Comparison of ENCODE assay signal across 29 mouse cellular contexts in genomic region chr19:57988559-57989093, GRCm38 (mm10).
DNase-seq lines count a peak whose midpoint lies in the region; ATAC-seq and TF ChIP-seq lines count a peak whose summit lies in the region.
"Had no signal": no experiment of that assay in that cellular context is flagged by ENCODE, and none has a peak within 500 bp of the region (broad histone marks: within the 10 kb centered on the region; RNA-seq: fewer than 3 reads in every experiment).

No protein-coding gene starts in this region.

- H3K4me3 ChIP-seq in forebrain, embryonic 12.5 days (replicated peaks), result no peak overlapping the region
- H3K4me3 ChIP-seq in forebrain, embryonic 11.5 days (ENCODE audit: low read depth, low read length), result no peak overlapping the region
- no peak overlapping the region for H3K4me3 ChIP-seq in kidney, postnatal 0 days (replicated peaks; ENCODE audit: low read depth, low read length)
- no peak overlapping the region for H3K4me3 ChIP-seq in embryonic facial prominence, embryonic 10.5 days
- H3K4me3 ChIP-seq: embryonic facial prominence, embryonic 13.5 days; erythroblast, embryonic 14.5 days; limb, embryonic 13.5 days; lung, embryonic 15.5 days; neural tube, embryonic 12.5 days had no signal

- no peak overlapping the region for H3K4me2 ChIP-seq in forebrain, embryonic 12.5 days
- no peak overlapping the region for H3K4me2 ChIP-seq in forebrain, embryonic 11.5 days (ENCODE audit: low read depth, low read length, severe bottlenecking)
- H3K4me2 ChIP-seq in kidney, postnatal 0 days (ENCODE audit: low read length), result no peak overlapping the region
- H3K4me2 ChIP-seq: embryonic facial prominence, embryonic 13.5 days; heart, embryonic 11.5 days; hindbrain, embryonic 14.5 days; limb, embryonic 13.5 days; liver, embryonic 11.5 days; lung, embryonic 15.5 days; midbrain, embryonic 11.5 days; neural tube, embryonic 12.5 days had no signal

- no peak overlapping the region for H3K9ac ChIP-seq in forebrain, embryonic 12.5 days
- no peak overlapping the region for H3K9ac ChIP-seq in forebrain, embryonic 11.5 days (ENCODE audit: low read length)
- H3K9ac ChIP-seq in kidney, postnatal 0 days (ENCODE audit: low read depth, low read length), result no peak overlapping the region
- H3K9ac ChIP-seq: embryonic facial prominence, embryonic 13.5 days; hindbrain, embryonic 14.5 days; limb, embryonic 13.5 days; lung, embryonic 15.5 days; neural tube, embryonic 12.5 days had no signal

- DNase-seq in forebrain, embryonic 11.5 days (ENCODE audit: low spot score), result no peak
- DNase-seq in kidney, postnatal 0 days (ENCODE audit: low spot score), result peak; percentile 88
- no peak for DNase-seq in kidney, adult 11 months
- DNase-seq in brain, adult 2 months (ENCODE audit: low read depth, low spot score), result peak; percentile 61
- peak; percentile 14 for DNase-seq in embryonic facial prominence, embryonic 10.5 days (ENCODE audit: low spot score)
- DNase-seq in spleen, adult 18-20 months, result no peak
- DNase-seq: adrenal gland, postnatal 14 days; cerebellum, adult 18-20 months; cerebellum, postnatal 10 days; gastrocnemius, postnatal 25 days; heart, adult 18-20 months; heart, postnatal 4 days; layer of hippocampus, postnatal 36 days; lung, postnatal 36 days; right cerebral cortex, postnatal 4 days; thymus, postnatal 4 days had no signal

- no peaks in the 10 kb centered on the region for H3K36me3 ChIP-seq in forebrain, embryonic 12.5 days (replicated peaks)
- H3K36me3 ChIP-seq in forebrain, embryonic 11.5 days (ENCODE audit: control insufficient read depth, insufficient read depth, low read length), result no peaks in the 10 kb centered on the region
- H3K36me3 ChIP-seq in kidney, postnatal 0 days (ENCODE audit: insufficient read depth, low read length), result no peaks in the 10 kb centered on the region
- H3K36me3 ChIP-seq in embryonic facial prominence, embryonic 10.5 days (replicated peaks), result peaks cover 4% of the 10 kb centered on the region
- H3K36me3 ChIP-seq: embryonic facial prominence, embryonic 13.5 days; lung, embryonic 15.5 days; neural tube, embryonic 12.5 days had no signal

- no peak for TF ChIP-seq CTCF in kidney, postnatal 0 days (IDR thresholded peaks at IDR 0.05; ENCODE audit: low read depth)

- no peak for ATAC-seq in forebrain, embryonic 12.5 days (ENCODE audit: low FRiP score)
- ATAC-seq in forebrain, embryonic 11.5 days (replicated peaks; ENCODE audit: low FRiP score), result no peak
- no peak for ATAC-seq in kidney, postnatal 0 days (replicated peaks; ENCODE audit: low FRiP score, low read depth)
- ATAC-seq: CD4-positive, CD25-positive, alpha-beta regulatory T cell, adult 4 months; intestine, postnatal 0 days; midbrain, embryonic 16.5 days had no signal

- H3K27me3 ChIP-seq in forebrain, embryonic 12.5 days, result no peaks in the 10 kb centered on the region
- H3K27me3 ChIP-seq in forebrain, embryonic 11.5 days (ENCODE audit: control insufficient read depth, insufficient read depth, low read length), result no peaks in the 10 kb centered on the region
- H3K27me3 ChIP-seq in kidney, postnatal 0 days (ENCODE audit: insufficient read depth, low read length), result no peaks in the 10 kb centered on the region
- H3K27me3 ChIP-seq in embryonic facial prominence, embryonic 10.5 days (replicated peaks; ENCODE audit: low read depth, poor library complexity, severe bottlenecking), result no peaks in the 10 kb centered on the region
- H3K27me3 ChIP-seq: embryonic facial prominence, embryonic 13.5 days; limb, embryonic 13.5 days; lung, embryonic 15.5 days; neural tube, embryonic 12.5 days had no signal

- H3K4me1 ChIP-seq in forebrain, embryonic 12.5 days, result peaks cover 52% of the 10 kb centered on the region
- H3K4me1 ChIP-seq in forebrain, embryonic 11.5 days (replicated peaks; ENCODE audit: control insufficient read depth, insufficient read depth, low read length), result peaks cover 18% of the 10 kb centered on the region; the same call in 1 of the 2 replicates
- 0 out of 2 replicates have a peak, but pooled peaks cover 4% of the 10 kb centered on the region for H3K4me1 ChIP-seq in kidney, postnatal 0 days (replicated peaks; ENCODE audit: insufficient read depth, low read length)
- H3K4me1 ChIP-seq in embryonic facial prominence, embryonic 10.5 days, result peaks cover 27% of the 10 kb centered on the region
- H3K4me1 ChIP-seq: lung, embryonic 15.5 days had no signal

- peak overlapping the region; percentile 27; the same call in 1 of the 2 replicates for H3K27ac ChIP-seq in forebrain, embryonic 12.5 days
- no peak overlapping the region for H3K27ac ChIP-seq in forebrain, embryonic 11.5 days (ENCODE audit: low read depth, low read length)
- no peak overlapping the region for H3K27ac ChIP-seq in kidney, postnatal 0 days
- no peak overlapping the region for H3K27ac ChIP-seq in embryonic facial prominence, embryonic 10.5 days (replicated peaks)
- H3K27ac ChIP-seq: embryonic facial prominence, embryonic 13.5 days; limb, embryonic 13.5 days; lung, embryonic 15.5 days; neural tube, embryonic 12.5 days had no signal

- WGBS in forebrain, embryonic 12.5 days, result 54% methylated on average over 10 of the region's 10 CpGs
- WGBS in forebrain, embryonic 11.5 days, result 49% methylated on average over 10 of the region's 10 CpGs
- WGBS in kidney, postnatal 0 days, result 39% methylated on average over 10 of the region's 10 CpGs
- 61% methylated on average over 10 of the region's 10 CpGs for WGBS in embryonic facial prominence, embryonic 10.5 days

- H3K9me3 ChIP-seq in forebrain, embryonic 12.5 days, result 0 out of 2 replicates have a peak, but pooled peaks cover 3% of the 10 kb centered on the region
- no peaks in the 10 kb centered on the region for H3K9me3 ChIP-seq in forebrain, embryonic 11.5 days (ENCODE audit: control insufficient read depth, low read length)
- H3K9me3 ChIP-seq in kidney, postnatal 0 days (replicated peaks; ENCODE audit: low read length), result no peaks in the 10 kb centered on the region
- no peaks in the 10 kb centered on the region for H3K9me3 ChIP-seq in embryonic facial prominence, embryonic 10.5 days
- H3K9me3 ChIP-seq: embryonic facial prominence, embryonic 13.5 days; limb, embryonic 13.5 days; lung, embryonic 15.5 days; neural tube, embryonic 12.5 days had no signal

Comparison
In these comparisons a context has a peak if more than half of its experiments do, and no peak if none do; other contexts are left out.
1. DNase-seq: peak in kidney, postnatal 0 days (single experiment), brain, adult 2 months (single experiment) and embryonic facial prominence, embryonic 10.5 days (single experiment); none in forebrain, embryonic 11.5 days (single experiment), kidney, adult 11 months (single experiment) and spleen, adult 18-20 months (0 of 2).